Mouse (Mus musculus) megakaryocyte-erythroid progenitor cell, adult 5-6 weeks (primary cell): ENCODE data around the gene Zbtb39. TPM values are rescaled to one million over a fixed set of nuclear protein-coding genes. Genes with fewer than 3 reads are reported as not detected.
"Not testable (repeated sequence)": the region's sequence is repeated elsewhere in the genome, so short reads cannot be mapped to it uniquely, and the experiment has no call there.

Source experiments
- ATAC-seq: replicated peaks from 2 replicates; pipeline ENCODE4 v1.8.0; 2016; ENCODE audit warnings: mild to moderate bottlenecking, inconsistent platforms; ENCODE audit not compliant: severe bottlenecking, poor library complexity, low FRiP score, low TSS enrichment
- total RNA-seq, 2 experiments: library from RNA; stranded (forward) in 1 of 2; stranded (reverse) in 1 of 2; fragments of 200-1000, 215-1000 nt in 1 of 2; fragments of >200 nt in 1 of 2; fragmentation: Nextera tagmentation in 1 of 2; gene quantifications; 2 replicates each; pipeline ENCODE4 v1.2.3; 2014 to 2017

Gene Zbtb39
- total RNA-seq, 2 experiments from 2014 or later = 3.4 to 6.9 TPM

- ATAC-seq = no peak
These were observed 24.8 kb downstream of the Zbtb39 start for GRCm38 (mm10) chr10:127763914-127764680.

GRCm38 (mm10) chr10:127766564-127766963, 27.2 kb downstream of the Zbtb39 start:
- no peak for ATAC-seq

GRCm38 (mm10) chr10:127776011-127776410, 36.7 kb downstream of the Zbtb39 start, which contains the start of gene Rdh9:
Rdh9 (plus strand) TSS chr10:127776386.
- no peak for ATAC-seq

- ATAC-seq = not testable (repeated sequence)
These were observed 43.0 kb downstream of the Zbtb39 start for GRCm38 (mm10) chr10:127782321-127782720.

- not testable (repeated sequence) for ATAC-seq
These were observed 46.1 kb downstream of the Zbtb39 start for GRCm38 (mm10) chr10:127785411-127785810.

Other genes starting within 250 kb of the Zbtb39 start
- gene Stac3, start 237.9 kb upstream of the Zbtb39 start, total RNA-seq (2014; fragmentation: Nextera tagmentation) = not detected in 2 replicates
- not detected in 2 replicates for gene Stac3, start 237.9 kb upstream of the Zbtb39 start, total RNA-seq (2017)
- gene Ndufa4l2, start 224.6 kb upstream of the Zbtb39 start, total RNA-seq (2014; fragmentation: Nextera tagmentation) = not detected in 2 replicates
- gene Ndufa4l2, start 224.6 kb upstream of the Zbtb39 start, total RNA-seq (2017) = not detected in 2 replicates
- gene Shmt2, start 217.1 kb upstream of the Zbtb39 start, total RNA-seq (2014; fragmentation: Nextera tagmentation) = 159 and 164 TPM in 2 replicates
- gene Shmt2, start 217.1 kb upstream of the Zbtb39 start, total RNA-seq (2017) = 76.6 and 87.1 TPM in 2 replicates
- not detected in 2 replicates for gene Nxph4, start 205.0 kb upstream of the Zbtb39 start, total RNA-seq (2014; fragmentation: Nextera tagmentation)
- gene Nxph4, start 205.0 kb upstream of the Zbtb39 start, total RNA-seq (2017) = not detected in 2 replicates
- gene Lrp1, start 118.4 kb upstream of the Zbtb39 start, total RNA-seq (2014; fragmentation: Nextera tagmentation) = 0.26 TPM in 1 of 2 replicates, not detected in the other
- gene Lrp1, start 118.4 kb upstream of the Zbtb39 start, total RNA-seq (2017) = 0.04 TPM in 1 of 2 replicates, not detected in the other
- 51.7 and 57.9 TPM in 2 replicates for gene Stat6, start 96.6 kb upstream of the Zbtb39 start, total RNA-seq (2014; fragmentation: Nextera tagmentation)
- gene Stat6, start 96.6 kb upstream of the Zbtb39 start, total RNA-seq (2017) = 32.2 and 35.3 TPM in 2 replicates
- gene Nemp1, start 72.6 kb upstream of the Zbtb39 start, total RNA-seq (2014; fragmentation: Nextera tagmentation) = 19.4 and 22.7 TPM in 2 replicates
- gene Nemp1, start 72.6 kb upstream of the Zbtb39 start, total RNA-seq (2017) = 17.6 and 35.2 TPM in 2 replicates
- gene Nab2, start 71.0 kb upstream of the Zbtb39 start, total RNA-seq (2014; fragmentation: Nextera tagmentation) = 0.99 TPM in 1 of 2 replicates, not detected in the other
- 1.1 and 2.2 TPM in 2 replicates for gene Nab2, start 71.0 kb upstream of the Zbtb39 start, total RNA-seq (2017)
- 0.79 and 1.4 TPM in 2 replicates for gene Myo1a, start 34.4 kb upstream of the Zbtb39 start, total RNA-seq (2014; fragmentation: Nextera tagmentation)
- gene Myo1a, start 34.4 kb upstream of the Zbtb39 start, total RNA-seq (2017) = not detected in 2 replicates
- 3.5 and 9.5 TPM in 2 replicates for gene Tac2, start 15.1 kb upstream of the Zbtb39 start, total RNA-seq (2014; fragmentation: Nextera tagmentation)
- gene Tac2, start 15.1 kb upstream of the Zbtb39 start, total RNA-seq (2017) = 0.91 and 2.3 TPM in 2 replicates
- not detected in 2 replicates for gene Gpr182, start 12.2 kb downstream of the Zbtb39 start, total RNA-seq (2014; fragmentation: Nextera tagmentation)
- not detected in 2 replicates for gene Gpr182, start 12.2 kb downstream of the Zbtb39 start, total RNA-seq (2017)
- gene Rdh1, start 20.2 kb downstream of the Zbtb39 start, total RNA-seq (2014; fragmentation: Nextera tagmentation) = 0.24 TPM in 1 of 2 replicates, not detected in the other
- 0.05 TPM in 1 of 2 replicates, not detected in the other for gene Rdh1, start 20.2 kb downstream of the Zbtb39 start, total RNA-seq (2017)
- not detected in 2 replicates for gene Rdh16f1, start 20.2 kb downstream of the Zbtb39 start, total RNA-seq (2014; fragmentation: Nextera tagmentation)
- gene Rdh16f1, start 20.2 kb downstream of the Zbtb39 start, total RNA-seq (2017) = not detected in 2 replicates
- 0.79 TPM in 1 of 2 replicates, not detected in the other for gene Rdh9, start 36.8 kb downstream of the Zbtb39 start, total RNA-seq (2014; fragmentation: Nextera tagmentation)
- gene Rdh9, start 36.8 kb downstream of the Zbtb39 start, total RNA-seq (2017) = 0.76 TPM in 1 of 2 replicates, not detected in the other
- not detected in 2 replicates for gene Rdh16, start 61.6 kb downstream of the Zbtb39 start, total RNA-seq (2014; fragmentation: Nextera tagmentation)
- not detected in 2 replicates for gene Rdh16, start 61.6 kb downstream of the Zbtb39 start, total RNA-seq (2017)
- gene Rdh19, start 110.4 kb downstream of the Zbtb39 start, total RNA-seq (2014; fragmentation: Nextera tagmentation) = not detected in 2 replicates
- gene Rdh19, start 110.4 kb downstream of the Zbtb39 start, total RNA-seq (2017) = not detected in 2 replicates
- gene Rdh16f2, start 126.9 kb downstream of the Zbtb39 start, total RNA-seq (2014; fragmentation: Nextera tagmentation) = not detected in 2 replicates
- gene Rdh16f2, start 126.9 kb downstream of the Zbtb39 start, total RNA-seq (2017) = not detected in 2 replicates
- gene Rdh7, start 149.3 kb downstream of the Zbtb39 start, total RNA-seq (2014; fragmentation: Nextera tagmentation) = not detected in 2 replicates
- gene Rdh7, start 149.3 kb downstream of the Zbtb39 start, total RNA-seq (2017) = not detected in 2 replicates
- not detected in 2 replicates for gene Sdr9c7, start 159.0 kb downstream of the Zbtb39 start, total RNA-seq (2014; fragmentation: Nextera tagmentation)
- not detected in 2 replicates for gene Sdr9c7, start 159.0 kb downstream of the Zbtb39 start, total RNA-seq (2017)